Mouse (Mus musculus): Measurements from ENCODE around the gene Nav2.

The Nav2 gene

DNA sequence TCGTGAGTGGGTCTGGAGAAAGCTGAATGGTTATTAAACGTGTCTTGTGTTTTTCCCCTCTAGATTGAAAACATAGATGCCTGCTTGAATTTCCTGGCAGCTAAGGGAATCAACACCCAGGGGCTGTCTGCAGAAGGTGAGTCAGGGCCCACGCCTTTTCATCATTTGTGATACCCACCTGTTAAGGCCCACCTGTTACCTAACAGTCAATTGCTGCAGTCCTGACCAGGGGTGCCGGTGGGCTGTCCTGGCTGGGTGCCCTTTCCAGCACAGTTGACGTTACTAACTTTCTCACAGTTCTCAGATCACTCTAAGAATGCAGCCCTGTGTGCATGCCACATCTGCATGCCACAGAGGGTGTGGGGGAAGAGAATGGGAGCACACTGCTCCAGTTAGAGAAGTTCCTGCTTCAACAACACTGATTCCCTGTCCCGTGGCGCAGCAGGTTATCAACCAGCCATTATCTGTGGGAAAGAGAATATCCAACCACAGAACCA, 489.6 kb downstream of the Nav2 start:
- WGBS, result 47% methylated on average over 7 of the region's 7 CpGs

DNA sequence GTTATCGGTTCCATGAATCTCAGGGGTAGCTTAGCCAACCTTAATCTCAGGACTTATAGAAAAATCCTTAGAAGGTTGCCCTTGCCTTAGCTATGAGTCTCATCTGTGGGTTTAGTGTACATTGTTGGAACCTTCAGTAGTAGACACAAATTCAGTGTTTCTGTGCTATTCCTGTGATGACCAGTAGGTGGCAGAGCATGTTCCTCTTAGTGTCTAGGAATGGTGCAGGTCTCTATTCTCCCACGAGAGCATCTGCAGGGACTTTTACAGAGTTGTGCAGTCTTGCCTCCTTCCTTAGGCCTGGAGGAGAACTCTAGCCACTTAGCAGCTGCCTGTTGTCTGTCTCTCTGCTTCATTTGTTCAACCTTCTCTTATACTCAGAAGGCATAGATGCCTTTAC, 490.8 kb downstream of the Nav2 start:
- 29% methylated on average over 2 of the region's 2 CpGs for WGBS

DNA sequence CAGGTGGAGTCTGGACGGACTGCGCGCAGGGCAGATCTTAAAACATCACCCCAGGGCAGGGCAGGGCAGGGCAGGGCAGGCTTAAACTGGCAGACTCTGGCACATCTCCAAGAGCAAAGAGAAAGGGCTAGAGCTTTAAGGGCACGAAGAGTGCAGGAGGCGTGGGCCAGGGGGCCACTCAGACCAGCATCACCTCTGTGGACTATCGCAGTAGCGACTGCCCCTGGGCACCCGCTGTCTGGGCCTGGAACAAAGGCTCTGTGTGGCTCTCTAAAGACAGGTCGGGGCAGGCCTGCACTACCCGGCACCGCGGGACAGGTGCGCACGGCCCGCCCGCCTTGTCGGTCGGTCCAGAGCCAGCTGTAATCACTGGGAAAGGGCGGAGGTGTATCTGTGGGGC, 491.9 kb downstream of the Nav2 start:
- 85% methylated on average over 19 of the region's 19 CpGs for WGBS

DNA sequence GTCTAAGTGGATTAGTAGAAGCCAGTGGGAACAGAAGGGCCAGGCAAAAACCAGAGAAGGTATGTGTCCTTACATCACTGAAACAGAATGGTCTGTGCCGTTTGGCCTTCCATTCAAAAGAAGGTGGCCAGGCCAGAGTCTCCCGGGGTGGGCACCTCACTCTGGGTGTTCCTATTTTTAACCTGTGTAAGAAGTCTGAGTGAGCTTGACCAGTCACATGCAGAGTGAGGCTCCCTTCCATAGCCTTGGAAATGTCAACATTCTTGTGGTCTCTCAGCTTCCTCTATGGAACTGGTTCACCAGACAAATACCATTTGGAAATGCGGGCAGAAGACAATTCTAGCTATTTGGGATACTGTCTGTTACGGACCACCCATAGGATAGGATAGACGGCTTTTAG, 494.0 kb downstream of the Nav2 start:
- 91% methylated on average over 5 of the region's 5 CpGs for WGBS

DNA sequence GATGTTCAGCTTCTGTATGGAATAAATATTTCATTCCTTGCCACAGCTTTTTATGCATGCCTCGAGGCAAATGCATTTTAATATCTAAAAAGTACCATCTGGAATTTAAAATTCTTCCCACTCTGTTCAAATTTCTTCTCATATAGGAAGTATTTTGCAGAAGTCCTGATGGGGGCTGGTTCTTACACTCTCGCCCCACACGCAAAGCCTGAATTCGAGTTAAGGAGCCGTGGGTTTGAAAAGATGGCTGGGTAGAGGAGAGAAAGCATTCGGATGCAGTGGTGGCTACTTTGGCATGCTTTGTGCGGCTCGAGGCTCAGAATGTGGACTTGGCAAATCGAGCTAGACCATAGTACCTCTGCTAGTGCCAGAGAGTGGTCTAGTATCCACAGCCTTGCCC, 499.2 kb downstream of the Nav2 start:
- 38% methylated on average over 9 of the region's 9 CpGs for WGBS

DNA sequence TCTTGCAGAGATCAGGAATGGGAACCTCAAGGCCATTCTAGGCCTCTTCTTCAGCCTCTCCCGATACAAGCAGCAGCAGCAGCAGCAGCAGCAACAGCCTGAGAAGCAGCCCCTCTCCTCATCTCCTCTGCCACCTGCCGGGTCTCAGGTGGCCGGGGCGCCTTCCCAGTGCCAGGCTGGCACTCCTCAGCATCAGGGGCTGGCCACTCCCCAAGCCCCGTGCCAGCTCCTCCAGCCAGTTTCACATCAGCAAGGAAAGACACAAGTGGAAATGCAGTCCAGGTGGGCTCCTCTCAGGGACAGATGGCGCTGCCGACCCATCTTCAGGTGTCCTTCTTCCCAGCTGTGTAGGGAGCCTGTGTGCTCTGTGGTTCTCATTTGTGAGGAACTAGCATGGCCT, 500.1 kb downstream of the Nav2 start:
- WGBS, result 75% methylated on average over 7 of the region's 7 CpGs

DNA sequence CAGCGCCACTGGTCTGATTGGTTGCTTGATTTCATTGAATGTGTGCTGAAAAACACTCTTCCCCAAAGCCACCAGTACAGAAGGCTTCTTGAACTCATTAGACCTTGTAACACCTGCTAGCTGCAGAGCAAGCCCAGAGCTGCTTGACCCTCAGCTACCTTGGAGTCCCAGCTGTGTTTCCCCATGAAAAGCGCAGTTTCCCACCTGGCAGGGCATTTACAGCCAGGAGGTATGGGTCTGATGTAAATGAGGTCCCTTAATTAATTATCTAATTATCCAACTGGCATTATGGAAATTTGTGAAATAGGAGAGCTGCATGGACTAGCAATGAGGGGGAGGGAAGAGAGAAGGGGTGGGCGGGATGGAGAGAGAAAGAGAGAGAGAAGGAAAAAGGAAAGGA, 500.7 kb downstream of the Nav2 start:
- 75% methylated on average over 3 of the region's 3 CpGs for WGBS

DNA sequence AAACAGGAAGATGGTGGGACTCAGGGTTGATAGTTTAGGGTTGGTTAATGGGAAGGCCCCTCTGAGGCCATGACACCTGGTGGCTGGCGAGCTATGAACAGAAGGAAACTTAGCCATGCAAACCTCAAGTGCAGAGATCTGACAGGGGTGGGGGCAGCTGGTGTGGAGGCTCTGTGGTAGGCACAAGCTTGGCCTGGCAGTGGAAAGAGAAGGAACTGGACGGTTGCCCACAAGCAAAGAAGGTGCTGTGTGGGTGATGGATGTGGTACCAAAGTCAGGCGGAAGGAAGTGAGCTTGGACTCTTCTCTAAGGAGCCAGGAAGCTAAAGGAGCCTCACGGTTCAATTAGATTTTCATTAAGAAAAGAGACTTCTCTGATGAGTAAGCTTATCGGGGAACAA, 501.7 kb downstream of the Nav2 start:
- WGBS, result 64% methylated on average over 5 of the region's 5 CpGs

DNA sequence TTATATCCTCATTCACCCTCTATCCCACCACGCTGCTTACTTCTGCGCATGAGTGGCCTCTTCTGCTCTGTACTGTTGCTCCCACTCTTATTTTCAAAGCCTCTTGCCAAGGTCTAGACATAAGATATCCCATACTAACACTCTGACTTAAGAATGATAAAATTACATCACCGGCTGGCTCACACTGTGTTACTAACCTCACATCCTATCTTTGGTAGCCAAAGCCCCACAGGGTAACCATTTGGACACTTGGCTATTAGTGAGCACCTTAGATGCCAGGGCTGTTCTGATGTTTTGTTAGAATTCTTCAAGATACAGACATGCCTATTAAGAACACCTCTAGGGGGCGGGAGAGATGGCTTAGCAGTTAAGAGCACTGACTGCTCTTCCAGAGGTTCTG, 502.4 kb downstream of the Nav2 start:
- 88% methylated on average over 4 of the region's 4 CpGs for WGBS

DNA sequence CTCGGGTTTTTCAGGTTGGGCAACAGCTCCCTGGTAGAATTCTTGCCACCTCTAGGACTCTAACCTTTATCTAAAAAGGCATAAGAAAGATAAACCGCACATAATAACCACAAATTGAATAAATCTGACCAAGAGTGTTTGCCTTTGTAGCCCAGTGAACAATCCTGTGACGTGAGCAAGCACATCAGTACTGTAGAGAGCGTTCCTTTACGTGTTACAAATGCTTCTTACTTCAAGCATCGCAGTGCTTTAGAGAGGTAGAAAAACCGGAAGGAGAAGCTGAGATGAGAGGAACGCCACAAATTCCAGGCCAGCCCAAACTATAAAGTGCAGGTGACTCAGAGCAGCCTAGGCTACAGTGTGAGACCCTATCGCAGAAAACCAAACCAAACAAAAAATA, 503.3 kb downstream of the Nav2 start:
- WGBS, result 91% methylated on average over 9 of the region's 9 CpGs

DNA sequence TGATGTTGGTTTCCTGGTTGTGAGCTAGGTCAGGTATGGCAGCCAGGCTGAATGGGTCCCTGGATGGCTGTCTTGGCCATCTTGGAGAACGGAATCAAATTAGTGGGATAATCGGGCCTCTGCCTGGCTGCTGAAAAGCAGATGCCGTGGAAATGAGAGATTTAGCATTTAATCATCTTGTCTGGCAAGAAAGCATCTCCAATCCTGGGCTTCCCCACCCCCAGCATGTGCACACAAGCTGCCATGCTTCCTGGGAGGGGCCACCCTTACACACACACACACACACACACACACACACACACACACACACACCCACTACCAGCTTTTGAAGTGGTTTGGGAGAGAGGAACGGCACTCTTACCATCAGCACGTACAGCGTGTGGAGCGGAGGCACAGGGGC, 506.6 kb downstream of the Nav2 start:
- 62% methylated on average over 7 of the region's 7 CpGs for WGBS

DNA sequence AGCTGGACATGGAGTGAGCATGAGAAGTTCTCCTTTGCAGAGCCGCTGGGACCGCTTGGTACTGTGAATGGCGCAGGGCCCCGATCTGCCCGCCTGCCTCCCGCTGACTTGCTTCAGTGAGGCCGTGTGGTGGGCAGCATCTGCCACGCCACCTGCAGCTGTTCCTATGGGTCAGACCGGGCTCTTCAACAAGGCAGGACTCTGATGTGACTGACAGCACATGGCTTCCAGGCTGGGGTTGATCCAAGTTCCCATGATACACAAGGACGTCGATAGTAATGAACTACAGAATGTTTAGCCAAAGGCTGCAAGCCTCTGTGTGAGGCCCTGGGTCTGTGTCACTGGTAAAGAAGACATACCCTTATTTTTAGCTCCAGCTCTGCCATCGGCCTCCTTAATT, 507.2 kb downstream of the Nav2 start:
- whole genome bisulfite sequencing, result 81% methylated on average over 12 of the region's 12 CpGs

DNA sequence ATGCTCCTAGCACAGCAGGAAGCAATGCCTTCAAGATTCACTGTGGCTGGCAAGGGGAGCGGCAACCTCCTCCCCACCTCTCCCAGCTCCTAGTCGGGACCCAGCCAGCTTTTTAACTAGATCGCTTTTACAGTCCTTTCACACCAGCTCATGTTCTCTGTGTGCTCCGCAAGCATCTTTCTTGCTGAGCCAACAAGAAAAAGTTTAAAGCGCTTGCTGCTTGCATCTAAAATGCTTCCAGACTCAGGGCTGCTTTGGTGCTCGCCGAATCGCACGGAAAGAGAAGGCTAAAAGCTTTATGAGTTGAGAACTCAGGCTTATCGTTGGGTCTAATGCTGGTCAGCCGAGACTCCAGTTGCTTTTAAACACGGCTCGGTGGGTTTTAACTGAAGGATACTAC, 510.3 kb downstream of the Nav2 start:
- WGBS, result 57% methylated on average over 13 of the region's 13 CpGs

DNA sequence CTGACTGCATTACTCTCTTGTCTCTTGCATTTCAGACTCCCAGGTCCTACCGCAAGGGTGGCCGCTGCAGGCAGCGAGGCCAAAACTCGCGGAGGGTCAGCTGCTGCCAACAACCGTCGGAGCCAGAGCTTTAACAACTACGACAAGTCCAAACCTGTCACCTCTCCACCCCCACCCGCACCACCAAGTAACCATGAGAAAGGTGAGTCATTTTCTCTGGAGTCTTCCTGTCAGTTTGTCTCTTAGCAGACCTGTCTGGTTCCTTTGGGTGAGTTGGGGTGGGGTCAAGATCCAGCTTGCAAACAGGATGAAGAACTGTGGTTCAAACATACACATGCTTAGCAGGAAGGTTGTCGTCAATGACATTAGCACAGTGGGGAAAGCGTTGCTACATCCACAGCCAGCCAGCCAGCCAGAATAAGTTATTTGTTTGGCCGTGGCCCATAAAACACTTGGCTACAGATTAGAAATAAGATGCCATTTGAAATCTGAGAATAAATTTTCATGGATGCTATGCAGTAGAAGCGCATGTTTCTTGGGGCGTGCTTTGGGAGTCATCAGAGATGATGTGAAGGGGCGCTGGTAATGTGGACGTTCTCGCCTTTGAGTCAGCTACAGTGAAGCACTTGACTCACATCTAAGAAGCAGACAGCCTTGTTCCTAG, 511.8 kb downstream of the Nav2 start:
- WGBS, result 63% methylated on average over 17 of the region's 17 CpGs

DNA sequence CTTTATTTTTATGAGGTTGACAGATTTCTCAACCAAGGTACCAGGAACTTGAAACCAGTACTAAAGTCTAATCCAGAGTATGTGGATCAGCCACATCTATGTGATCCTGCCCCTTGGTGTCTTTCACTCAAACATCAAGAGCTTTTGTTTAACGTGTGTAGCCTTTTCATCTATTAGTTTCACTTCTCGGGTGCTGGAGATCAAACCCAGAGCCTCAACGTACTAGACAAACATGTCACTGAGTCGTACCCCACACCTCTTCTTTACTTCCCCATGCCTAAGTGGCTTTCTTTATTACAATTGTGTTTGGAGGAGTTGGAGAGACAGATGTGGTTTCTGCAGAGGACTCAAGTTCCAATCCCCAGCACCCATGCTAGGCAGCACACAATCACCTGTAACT, 512.7 kb downstream of the Nav2 start:
- WGBS, result 78% methylated on average over 4 of the region's 4 CpGs

DNA sequence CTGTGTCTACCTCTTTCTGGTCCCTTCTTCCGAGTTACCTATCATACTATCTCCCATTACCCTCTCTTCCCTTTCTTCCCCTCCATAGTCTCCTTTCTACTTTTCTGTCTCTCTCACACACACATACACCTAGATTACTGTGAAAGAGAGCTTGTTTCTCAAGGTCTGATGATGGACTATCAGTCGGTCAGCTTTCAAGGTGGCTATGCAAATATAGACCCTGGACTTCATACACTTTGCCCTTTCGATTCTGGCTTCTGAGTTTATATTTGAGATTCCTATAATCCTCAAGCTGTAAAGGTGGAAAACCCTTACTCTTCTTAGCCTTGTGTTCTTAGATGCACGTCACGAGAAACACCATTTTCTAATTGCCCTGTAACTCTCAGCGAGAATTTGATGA, 515.4 kb downstream of the Nav2 start:
- WGBS, result 91% methylated on average over 6 of the region's 6 CpGs

DNA sequence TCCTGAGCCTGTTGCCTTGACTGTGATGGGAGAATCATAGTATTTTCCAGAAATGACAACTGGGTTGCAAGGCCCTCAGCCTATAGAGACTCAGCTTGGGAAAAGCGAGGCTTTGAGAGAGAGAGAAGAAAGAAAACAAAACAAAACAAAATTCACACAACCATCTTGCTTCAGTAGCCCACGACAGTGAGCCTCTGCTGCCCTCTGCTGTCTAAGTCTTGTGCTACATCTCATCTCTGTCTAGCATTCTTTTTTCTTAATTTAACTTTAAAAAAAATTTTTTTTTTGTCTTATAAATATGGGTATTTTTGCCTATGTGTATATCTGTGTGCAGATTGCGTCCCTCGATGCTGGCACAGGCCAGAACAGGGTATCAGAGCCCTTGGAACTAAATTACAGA, 517.5 kb downstream of the Nav2 start:
- WGBS, result 19% methylated on average over 4 of the region's 4 CpGs

DNA sequence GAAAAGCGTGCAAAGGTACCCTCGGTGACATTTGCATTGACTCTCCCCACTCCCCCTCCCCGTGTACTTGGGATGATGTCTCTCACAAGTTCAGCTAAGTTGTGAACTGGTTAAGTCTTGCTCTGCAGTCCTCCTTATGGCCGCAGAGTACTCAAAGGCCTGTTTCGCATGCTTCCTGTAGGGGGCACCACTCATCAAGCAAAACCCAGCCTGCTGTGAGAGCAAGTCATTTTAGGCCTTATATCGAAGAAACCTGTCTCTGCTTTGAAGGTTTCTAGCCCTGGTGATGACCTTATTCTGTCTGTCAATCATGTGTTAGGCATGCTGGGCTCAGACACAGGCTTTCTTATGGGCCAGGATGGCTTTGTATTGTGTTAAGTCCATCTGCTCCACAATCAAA, 519.3 kb downstream of the Nav2 start:
- WGBS, result 39% methylated on average over 6 of the region's 6 CpGs

DNA sequence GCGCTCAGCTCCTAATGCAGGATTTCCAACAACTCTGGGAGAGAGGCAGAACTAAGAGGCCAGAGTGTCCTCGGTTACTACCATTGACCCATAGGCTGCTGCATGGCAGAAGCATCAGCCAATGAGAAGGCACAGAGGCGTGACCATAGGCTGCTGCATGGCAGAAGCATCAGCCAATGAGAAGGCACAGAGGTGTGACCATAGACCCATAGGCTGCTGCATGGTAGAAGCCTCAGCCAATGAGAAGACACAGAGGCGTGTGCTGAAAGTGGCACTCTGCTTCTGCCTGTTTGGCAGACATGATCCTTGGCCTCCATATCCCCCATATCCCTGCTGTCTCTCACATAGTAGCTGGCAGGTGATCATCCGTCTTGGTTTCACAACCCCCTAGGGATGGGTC, 520.4 kb downstream of the Nav2 start:
- WGBS, result 76% methylated on average over 5 of the region's 5 CpGs

DNA sequence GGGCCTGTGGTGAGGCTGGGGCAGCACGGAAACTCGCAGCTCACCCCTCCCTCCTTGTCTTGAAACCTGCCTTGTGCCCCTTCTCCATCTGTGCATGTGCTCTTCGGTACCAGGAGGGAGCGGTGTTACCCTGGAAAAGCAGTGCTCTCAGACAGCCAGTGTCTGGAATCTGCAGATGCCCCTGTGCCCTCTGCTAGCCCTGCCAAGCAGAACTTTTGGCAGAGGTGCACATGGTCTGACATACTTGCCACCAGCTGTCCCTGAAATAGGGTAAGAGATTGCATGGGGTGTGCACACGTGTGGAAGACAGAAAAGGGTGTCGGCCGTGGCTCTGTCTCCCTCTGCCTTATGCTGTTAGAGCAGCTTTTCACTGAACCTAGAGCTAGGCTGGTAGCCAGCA, 522.3 kb downstream of the Nav2 start:
- 38% methylated on average over 7 of the region's 7 CpGs for WGBS

DNA sequence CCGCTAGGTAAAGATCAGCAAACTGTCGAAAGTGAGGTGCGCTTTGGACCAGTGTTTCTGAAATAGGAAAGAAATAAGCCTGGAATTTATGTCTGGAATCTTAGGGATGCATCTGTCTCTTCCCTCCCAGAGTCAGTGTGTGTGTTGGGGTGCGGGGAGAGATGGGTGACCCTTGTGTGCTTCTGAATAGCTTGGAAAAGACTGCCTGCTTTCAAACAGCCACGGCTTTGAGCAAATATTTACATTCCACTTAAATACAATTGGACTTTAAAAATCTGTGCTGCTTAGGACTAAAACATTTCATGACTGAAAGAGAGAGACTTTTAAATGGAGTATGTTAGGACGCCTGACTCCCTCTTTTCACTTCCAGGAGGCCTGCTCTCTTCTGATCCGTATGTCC, 528.0 kb downstream of the Nav2 start:
- 67% methylated on average over 7 of the region's 7 CpGs for WGBS

DNA sequence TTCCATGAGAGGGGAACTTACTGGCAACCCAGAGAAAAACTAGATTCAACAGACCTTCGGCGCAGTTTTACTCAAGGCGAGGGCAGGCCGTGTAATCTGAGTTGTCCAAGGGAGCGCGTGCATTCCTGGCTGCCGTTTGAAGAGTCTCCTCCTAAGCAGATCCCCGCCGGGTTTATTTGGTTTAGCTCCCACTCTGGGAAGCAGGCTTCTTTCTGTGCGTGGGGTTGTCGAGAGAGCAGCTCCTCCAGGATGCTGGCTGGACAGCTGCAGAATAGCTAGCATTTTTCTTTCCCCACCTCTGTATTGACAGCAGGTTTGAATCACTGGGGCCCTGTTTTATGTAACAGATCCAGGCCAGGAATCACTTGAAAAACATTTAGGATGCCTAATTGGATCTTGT, 529.4 kb downstream of the Nav2 start:
- 33% methylated on average over 11 of the region's 11 CpGs for WGBS

DNA sequence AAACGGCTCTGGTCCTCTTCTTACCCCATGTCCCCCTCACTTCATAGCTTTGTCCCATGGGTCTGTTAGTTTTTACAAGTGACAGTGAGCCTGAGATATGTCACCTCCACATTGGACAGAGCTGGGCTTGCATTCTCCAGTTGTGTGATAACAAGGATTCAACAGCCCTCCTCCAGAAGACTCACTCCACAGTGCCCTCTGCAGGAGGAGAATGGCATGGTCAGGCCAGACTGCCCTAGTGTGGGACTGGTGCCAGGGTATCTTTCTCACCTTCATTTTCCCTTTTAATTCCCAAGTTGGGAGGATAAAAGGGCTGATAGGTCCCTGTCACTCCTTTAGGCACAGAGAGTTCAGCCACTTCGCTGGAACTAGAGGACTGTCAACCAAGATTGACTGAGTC, 530.6 kb downstream of the Nav2 start:
- 64% methylated on average over 2 of the region's 2 CpGs for WGBS

DNA sequence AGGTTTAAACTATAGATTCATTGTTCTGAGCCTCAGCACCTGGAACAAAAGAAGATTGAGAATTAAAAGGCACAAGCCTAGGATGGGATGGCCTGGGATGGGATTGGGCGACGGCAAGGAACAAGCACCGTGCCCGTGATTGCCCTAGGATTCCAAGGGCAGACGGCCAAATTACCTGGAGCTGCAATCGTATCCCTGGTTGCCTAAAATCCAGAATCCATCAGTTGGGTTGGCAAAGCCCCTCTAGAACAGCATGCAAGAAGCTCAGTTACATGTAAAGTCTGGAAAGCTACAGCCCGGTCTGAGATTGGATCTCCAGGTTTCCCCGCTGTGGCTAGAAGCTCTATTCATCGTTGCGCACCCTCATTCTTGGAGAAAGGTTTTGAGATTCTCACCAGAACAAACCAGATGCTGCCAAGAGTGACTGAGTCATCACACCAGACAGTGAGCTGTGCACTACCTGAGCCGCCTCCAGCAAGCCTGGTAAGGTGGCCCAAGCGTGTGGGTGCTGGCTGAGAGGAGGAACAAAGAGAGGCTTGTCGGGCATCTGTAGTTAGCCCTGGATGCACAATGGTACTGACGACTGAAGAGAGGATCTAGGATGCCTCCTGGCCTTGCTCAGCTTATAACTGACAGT, 531.9 kb downstream of the Nav2 start:
- WGBS, result 60% methylated on average over 14 of the region's 14 CpGs
